Mouse (Mus musculus): ENCODE data around the gene Dcpp2. TPM values are rescaled to one million over a fixed set of nuclear protein-coding genes. Genes with fewer than 3 reads are reported as not detected.
"Not testable (repeated sequence)": the region's sequence is repeated elsewhere in the genome, so short reads cannot be mapped to it uniquely, and the experiment has no call there.

Gene Dcpp2
- not detected for total RNA-seq (2021)
- long read RNA-seq, experiment 1, result 0 reads
- long read RNA-seq, experiment 2, result 0 reads

DNA sequence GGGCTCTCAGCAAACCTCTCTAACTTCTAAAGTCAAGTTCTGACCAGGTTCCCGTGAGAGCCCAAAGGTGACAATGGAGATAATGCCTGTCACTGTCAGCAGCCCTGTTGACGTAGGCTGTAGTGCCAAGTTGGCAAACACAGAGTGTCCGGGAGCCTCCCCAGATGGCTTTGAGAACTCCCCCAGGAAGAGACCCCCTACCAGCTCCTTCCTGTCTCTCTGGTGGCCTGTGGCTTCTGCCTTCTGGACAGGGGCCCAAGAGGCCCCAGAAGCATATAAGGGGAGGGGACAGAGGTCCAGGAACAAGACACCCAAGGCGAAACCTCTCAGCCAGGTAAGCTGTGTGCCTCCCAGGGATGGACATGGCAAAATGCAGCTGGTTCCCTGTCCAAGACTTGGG is at the start of gene Dcpp2, which contains the start of gene Dcpp1:
Gene Dcpp2, plus strand, starts transcription at position 305 of the 400 bp plus-strand sequence.
Gene Dcpp1, plus strand, starts transcription at position 301 of the 400 bp plus-strand sequence.
- DNase-seq (ENCODE audit: low spot score in 2 of 2), result peak in 1 of 2 experiments; percentile 4

DNA sequence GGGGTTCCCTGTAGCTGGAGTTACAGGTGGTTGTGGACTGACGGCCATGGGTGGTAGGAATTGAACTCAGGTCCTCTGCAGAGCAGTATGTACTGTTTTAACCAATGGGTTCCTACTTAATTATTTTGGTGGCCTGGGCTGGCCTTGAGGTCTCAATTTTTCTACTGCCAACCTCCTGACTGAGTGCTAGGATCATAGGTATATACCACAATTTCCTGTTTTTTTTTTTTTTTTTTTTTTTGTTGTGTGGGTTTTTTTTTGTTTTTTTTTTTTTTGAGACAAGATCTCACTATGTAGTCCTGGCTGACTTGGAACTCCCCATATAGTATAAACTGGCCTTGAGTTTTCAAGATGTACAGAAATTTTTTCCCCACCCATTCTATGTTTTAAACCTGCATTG is 49.5 kb upstream of the Dcpp2 start:
- DNase-seq (ENCODE audit: low spot score in 2 of 2), result no peak

DNA sequence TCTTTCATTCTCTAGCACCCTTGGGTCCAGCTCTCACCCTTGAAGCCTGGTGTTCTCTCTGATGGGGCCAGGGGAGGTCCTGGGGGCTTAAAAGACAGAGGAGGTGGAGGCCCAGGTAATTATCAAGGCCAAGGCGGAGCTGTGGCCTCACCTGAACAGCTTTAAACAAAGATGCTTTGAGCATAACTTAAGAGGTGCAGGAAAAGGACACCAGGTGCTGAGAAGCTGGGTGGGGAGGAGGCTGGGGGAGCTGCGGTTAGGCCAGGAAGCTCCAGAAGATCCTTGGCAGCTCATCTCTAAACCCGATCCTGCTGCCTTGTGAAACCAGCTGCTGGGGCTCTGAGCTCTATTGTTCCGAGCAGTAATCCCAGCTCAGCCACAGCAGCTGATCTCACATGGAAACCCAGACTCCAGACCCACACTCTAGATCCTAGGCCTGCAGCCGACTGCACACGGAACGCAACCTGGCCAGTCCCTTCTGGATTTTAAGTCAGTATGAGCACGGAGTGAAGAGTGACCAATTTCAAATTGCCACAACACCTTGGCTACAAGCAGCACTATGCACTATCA is 44.6 kb upstream of the Dcpp2 start, which contains the start of gene Prss33:
Gene Prss33, minus strand, starts transcription at position 51 of the 570 bp plus-strand sequence.
- DNase-seq (ENCODE audit: low spot score in 2 of 2), result no peak

DNA sequence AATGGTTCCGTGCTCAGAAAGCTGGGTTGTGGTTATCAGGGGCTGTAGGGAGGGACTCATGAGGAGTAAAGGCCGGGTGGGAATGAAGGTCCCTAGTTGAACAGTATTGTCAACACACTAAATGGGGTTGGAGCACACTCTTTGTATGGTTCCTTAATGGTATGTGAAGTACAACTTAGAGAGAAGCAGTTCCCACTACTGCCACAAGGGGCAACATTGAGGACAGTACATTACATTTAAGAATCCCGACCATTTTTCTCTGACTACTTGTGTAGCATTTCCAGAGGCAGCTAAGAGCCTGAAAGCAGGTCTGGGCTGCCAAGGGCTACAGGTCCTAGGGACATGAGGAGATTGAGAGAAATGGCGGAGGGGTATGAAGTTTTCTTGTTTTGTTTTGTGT is 39.5 kb upstream of the Dcpp2 start:
- DNase-seq (ENCODE audit: low spot score in 2 of 2), result peak in 1 of 2 experiments; percentile 58

DNA sequence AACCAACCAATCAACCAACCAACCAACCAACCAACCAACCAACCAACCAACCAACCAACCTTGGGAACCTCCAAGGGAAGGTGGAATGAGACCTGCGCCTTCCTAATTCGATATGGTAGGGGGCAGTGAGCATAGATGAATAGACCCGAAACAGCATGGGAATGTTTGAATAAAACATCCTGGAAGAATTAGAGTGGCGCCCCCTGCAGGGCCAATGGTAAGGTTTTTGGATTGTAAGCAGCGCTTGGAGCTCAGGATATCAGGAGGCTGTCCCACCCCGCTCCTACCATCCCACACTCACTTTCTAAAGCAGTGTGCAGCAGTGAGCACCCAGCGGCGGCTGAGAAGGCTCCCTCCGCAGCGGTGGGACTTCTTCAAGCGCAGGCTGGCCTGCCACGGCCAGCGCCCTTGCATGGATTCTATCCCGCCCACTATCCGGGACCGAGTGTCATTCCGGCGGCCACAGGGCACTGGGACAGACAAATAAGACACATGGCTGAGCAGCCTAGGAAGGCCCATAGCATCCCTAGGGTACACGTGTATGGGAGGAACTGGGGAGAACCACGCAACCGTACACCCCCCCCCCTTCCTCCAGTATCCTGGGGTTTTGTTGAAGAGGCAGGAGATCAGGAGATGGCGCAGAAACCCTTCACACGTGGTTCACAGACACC is 37.4 kb upstream of the Dcpp2 start:
- DNase-seq (ENCODE audit: low spot score in 2 of 2), result no peak

DNA sequence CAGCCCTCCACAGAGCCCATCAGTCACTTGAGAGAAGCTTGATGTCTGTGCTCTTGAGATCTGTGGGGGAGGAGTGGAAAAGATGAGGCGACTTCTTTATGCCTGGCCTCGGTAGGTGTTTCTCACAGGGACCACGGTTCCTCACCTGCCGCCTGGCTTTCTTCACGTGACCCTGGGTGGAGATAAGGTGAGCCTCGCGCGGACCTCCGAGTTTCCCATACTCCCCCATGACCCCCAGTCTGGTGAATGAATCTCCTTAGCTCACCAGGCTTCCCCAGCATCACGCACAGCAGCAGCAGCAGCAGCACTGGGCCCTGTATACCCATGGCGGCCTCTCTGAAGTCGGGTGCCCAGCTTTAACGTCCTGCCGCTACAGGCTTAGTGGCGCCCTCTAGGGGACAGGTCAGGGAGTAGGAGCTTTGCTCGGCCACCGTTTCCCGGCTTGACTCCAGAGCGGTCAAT is 36.8 kb upstream of the Dcpp2 start, which contains the start of the genes Prss32 and Prss41:
Gene Prss32, plus strand, starts transcription at position 44 of the 462 bp plus-strand sequence.
Gene Prss41, minus strand, starts transcription at position 361 of the 462 bp plus-strand sequence.
- DNase-seq (ENCODE audit: low spot score in 2 of 2), result peak in 1 of 2 experiments; percentile 59

DNA sequence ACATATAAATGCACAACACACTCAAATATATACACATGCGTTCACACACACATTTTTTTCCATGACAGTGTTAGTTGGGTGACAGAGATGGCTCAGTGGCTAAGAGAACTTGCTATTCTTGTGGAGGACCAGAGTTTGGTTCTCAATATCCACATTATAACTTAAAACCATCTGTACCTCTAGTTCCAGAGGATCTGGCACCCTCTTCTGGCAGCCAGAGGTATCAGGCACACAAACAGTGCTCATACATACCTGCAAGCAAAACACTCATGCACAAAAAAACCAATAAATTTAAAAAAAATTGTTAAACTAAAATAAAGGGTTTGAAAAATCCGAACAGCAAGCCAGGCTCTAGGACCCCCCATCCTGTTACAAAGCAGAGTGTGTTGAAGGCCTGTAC is 30.7 kb upstream of the Dcpp2 start:
- no peak for DNase-seq (ENCODE audit: low spot score in 2 of 2)

DNA sequence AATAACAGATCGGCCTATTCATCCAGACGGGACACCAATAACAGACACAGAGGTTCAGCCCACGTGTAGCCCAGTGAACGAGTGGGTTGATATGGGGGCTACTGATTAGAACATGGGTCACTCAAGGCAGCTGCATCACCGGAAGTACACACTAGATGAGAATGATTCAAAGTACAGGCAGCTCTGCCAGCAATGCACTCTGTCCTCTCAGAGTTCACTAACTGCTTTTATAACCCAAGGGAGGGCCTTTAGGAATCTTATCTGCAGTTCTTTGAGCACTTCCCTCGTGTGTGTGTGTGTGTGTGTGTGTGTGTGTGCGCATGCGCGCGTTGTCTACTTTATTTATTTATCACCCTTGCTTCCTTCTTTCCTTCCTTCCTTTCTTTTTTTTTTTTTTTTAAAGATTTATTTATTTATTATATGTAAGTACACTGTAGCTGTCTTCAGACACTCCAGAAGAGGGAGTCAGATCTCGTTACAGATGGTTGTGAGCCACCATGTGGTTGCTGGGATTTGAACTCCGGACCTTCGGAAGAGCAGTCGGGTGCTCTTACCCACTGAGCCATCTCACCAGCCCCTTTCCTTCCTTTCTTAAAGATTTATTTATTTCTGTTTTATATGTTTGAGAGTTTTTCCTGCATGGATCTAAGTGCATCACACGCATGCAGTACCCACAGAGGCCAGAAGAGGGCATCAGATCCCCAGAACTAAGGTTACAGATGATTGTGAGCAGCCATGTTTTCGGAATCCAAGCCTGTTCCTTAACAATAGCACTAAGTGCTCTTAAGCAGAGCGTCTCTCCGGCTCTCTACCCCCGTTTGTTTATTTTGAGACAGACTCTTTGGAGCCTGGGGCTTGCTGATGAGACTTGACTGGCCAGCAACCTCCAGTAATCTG is 29.6 kb upstream of the Dcpp2 start:
- peak in 1 of 2 experiments; percentile 69 for DNase-seq (ENCODE audit: low spot score in 2 of 2)

DNA sequence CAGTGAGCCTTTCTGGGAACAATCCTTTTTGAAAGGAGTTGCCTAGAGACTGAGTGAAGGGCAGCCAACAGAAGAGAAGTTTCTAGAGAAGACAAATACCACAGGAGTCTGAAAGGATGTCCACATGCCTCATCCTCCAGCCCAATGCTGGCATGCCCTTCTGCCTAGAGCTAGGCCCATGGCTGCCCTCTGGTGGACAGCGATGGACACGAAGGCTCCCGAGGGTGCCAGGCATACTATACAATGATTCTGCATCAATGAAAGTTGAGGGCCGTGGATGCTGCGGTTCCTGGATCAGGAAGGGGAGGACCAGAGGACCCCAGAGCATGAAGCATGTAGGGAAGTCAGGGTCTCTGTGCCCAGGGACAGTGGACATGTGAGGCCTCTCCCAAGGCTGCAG is 27.4 kb upstream of the Dcpp2 start:
- peak in 1 of 2 experiments; percentile 63 for DNase-seq (ENCODE audit: low spot score in 2 of 2)

DNA sequence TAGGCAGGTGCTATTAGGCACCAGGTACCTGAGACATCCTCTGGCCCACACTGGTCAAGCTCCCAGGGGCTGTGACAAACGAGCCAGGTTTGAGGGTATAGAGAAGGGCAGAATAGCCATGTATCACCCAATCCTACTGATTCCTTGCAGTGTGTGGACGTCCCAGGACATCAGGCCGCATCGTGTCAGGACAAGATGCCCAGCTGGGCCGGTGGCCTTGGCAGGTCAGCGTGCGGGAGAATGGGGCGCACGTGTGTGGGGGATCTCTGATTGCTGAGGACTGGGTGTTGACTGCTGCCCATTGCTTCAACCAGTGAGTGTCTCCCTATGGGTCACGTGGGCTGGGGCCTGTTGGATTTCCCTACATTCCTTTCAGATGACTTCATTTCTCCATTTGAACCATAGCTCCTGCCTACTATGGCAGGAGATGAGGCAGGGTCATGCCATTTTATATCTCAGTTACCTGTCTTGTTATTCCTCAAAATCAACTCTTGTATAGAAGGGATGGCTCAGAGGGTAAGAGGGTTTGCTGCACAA is 26.4 kb upstream of the Dcpp2 start:
- DNase-seq (ENCODE audit: low spot score in 2 of 2), result no peak

DNA sequence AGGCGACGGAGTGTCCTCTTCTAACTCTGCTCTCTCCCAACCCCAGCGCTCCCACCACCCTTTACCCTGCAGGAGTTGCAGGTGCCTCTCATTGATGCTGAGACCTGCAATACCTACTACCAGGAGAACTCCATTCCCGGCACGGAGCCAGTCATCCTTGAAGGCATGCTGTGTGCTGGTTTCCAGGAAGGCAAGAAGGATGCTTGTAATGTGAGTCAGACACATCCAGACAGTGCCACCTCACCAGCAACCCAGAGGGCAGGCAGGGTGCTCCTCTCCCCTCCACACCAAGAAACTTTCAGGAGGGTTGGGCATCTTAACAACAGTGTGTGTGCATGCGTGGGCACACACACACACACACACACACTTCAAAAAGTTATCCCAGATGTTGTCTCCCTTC is 23.5 kb upstream of the Dcpp2 start:
- no peak for DNase-seq (ENCODE audit: low spot score in 2 of 2)

DNA sequence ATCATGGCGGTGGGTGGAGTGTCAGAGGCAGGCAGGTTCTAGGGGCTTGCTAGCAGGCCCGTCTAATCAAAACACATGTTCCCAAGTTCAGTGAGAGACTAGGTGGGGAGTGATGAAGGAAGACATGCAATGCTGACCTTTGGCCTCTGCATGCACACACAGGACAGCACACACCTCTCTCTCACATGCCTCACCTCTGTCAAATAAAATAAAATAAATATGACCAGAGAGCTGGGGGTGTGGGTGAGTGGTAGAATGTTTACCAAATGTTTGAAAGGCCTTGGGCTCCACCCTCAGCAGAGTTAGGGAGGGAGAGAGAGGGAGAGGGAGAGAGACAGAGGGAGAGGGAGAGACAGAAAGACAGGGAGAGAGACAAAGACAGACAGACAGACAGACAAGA is 22.8 kb upstream of the Dcpp2 start:
- no peak for DNase-seq (ENCODE audit: low spot score in 2 of 2)

DNA sequence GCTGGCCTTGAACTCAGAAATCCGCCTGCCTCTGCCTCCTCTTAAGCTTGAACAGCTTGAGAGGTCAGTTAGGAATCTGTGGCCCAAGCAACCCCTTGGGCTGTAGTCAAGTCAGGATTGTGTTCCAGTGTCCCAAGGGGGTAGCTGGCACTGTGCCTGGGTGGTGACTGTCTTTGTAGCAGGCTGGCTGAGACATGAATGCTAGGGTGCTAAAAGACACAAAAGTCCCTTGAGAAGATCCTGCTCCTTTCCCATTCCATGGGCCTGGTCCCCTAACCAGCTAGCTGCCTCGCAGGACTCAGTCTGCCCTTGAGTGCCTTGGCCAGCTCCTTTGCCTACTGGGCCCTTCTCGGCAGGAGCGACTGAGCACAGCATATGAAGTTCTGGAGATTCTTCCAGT is 17.8 kb upstream of the Dcpp2 start:
- DNase-seq (ENCODE audit: low spot score in 2 of 2), result no peak

DNA sequence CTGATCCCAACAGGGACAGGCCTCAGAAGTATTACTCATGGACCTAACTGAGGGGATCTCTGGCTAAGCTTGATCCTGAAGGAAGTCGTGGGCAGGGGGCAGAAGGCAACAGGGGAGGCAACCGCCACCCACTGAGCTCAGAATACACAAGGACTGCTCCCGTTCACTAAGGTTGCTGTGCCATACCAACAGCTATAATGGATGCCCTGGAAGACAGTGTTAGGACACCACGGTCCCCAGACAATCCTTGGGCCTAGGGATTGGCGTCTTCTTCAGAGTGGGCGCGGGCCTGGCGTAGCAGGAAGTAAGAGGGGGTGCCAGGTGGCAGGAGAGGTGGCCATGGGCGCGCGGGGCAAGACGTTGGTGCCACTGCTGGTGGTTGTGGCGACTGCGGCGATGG is 12.9 kb upstream of the Dcpp2 start, which contains the start of gene Prss21:
Gene Prss21, plus strand, starts transcription at position 301 of the 400 bp plus-strand sequence.
- no peak for DNase-seq (ENCODE audit: low spot score in 2 of 2)

DNA sequence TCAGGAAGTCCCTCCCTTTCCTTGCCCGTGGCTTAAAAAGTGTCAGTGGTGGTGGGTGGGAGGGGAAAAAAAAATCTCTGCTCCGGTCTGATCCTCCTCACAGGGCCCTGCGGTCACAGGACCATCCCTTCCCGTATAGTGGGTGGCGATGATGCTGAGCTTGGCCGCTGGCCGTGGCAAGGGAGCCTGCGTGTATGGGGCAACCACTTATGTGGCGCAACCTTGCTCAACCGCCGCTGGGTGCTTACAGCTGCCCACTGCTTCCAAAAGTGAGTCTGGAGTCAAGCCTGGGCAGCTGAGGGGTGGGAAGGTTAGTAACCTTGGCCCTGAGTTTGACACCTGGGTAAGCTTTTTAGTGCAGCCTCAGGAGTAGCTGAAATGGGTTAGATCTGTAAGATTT is 12.2 kb upstream of the Dcpp2 start:
- DNase-seq (ENCODE audit: low spot score in 2 of 2), result no peak

DNA sequence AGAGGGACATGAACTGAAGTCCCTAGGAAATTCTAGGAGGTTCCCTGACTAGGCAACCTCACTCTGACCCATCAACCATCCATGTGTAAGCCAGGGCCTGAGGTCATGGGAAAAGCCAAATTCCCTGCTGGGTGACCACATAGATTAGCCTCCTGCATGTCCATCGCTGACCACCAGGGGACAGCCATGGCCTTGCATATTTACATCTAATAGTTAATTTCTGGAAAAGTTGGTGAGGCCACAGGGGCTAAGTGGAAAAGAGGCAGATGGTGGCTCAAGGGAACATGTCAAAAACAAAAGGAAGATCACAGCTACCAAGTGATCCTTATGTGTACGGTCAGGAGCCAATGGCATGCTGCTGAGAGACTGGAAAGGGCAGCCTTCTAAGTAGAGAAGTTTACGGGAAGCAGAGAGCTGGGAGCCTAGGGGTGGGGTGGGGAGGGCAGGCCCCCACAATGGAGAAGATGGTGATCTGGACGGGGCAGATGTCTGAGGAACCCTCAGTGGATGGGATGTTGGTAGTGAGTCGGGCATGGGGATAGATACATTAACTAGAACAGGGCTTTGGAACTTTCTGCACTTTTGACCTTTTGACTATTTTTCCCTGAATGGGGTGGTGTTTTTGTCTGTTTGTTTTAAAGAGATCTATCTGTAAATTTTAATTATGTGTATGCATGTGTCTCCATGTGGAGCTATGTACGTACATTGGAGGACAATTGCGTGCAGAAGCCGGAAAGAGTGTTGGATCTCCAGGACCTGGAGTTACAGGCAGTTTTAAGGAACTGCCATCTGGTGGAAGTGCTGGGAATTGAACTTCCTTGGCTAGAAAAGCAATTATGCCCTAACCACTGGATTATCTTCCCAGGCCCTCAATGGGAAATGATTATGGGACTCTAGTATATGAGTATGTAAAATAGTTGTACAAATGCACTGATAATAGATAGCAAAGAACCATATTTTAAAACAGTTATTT is 6.5 kb upstream of the Dcpp2 start:
- peak in 1 of 2 experiments; percentile 69 for DNase-seq (ENCODE audit: low spot score in 2 of 2)

DNA sequence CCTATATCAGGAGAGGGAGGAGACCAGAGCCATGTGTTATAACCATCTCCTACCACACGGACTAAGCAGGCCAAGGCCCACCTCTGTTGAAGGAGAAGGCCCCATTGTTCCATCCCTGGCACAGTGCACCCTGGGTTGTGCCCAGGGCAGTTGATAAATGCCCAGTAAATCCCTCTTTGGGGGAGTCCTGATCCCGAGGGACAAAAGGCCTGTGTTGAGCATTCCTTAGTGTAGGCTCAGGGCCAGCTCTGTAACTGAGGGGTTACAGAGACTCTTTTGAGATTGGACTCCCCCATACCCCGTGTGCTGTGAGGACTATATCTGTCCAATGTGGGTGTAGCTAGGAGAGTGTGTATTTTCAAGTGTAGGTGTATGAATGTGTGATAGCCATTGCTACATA is 3.9 kb upstream of the Dcpp2 start:
- DNase-seq (ENCODE audit: low spot score in 2 of 2), result peak in 1 of 2 experiments; percentile 6

DNA sequence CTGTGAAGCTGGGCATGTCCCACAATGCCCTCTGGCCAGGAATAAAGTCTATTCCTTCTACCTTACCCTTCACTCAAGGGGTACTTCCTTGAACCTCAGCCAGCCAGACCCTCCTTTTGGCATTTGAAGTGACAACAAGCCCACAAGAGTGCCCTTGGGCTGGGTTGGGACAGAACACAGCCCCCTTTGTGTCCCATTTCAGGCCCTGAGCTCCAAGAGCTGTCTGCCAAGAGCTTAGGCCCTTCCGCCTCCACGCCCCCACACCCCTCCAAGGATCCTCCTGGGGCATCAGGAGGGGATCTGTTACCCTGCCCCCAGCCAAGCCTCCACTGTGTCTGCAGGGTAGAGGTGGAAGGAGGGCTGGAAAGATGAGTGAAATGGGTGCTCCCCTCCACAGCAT is 3.5 kb upstream of the Dcpp2 start:
- peak in 1 of 2 experiments; percentile 6 for DNase-seq (ENCODE audit: low spot score in 2 of 2)

DNA sequence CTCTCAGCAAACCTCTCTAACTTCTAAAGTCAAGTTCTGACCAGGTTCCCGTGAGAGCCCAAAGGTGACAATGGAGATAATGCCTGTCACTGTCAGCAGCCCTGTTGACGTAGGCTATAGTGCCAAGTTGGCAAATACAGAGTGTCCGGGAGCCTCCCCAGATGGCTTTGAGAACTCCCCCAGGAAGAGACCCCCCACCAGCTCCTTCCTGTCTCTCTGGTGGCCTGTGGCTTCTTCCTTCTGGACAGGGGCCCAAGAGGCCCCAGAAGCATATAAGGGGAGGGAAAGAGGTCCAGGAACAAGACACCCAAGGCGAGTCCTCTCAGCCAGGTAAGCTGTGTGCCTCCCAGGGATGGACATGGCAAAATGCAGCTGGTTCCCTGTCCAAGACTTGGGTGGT is 36.5 kb downstream of the Dcpp2 start, which contains the start of gene Dcpp3:
Gene Dcpp3, plus strand, starts transcription at position 301 of the 400 bp plus-strand sequence.
- DNase-seq (ENCODE audit: low spot score in 2 of 2), result not testable (repeated sequence)
